Mouse (Mus musculus) heart, postnatal 10 days (tissue): ENCODE data around the gene Uchl5. TPM values are rescaled to one million over a fixed set of nuclear protein-coding genes. Genes with fewer than 3 reads are reported as not detected.

Experiments used
- DNase-seq, 2 experiments: peaks; one replicate each; pipeline ENCODE4 v3.0.0; 2021
- intact Hi-C: fragments of 180-260 bp; cut with DNase I; formaldehyde crosslinking; loops from one replicate; pipeline ENCODE4 v1.15.1; 2025
- total RNA-seq, 2 experiments: library from RNA; stranded (reverse); gene quantifications; 2 replicates each; pipeline ENCODE4 v1.2.3; 2021

Uchl5 gene
- total RNA-seq: 10 to 100 TPM; 19.3 to 20.1 TPM

GRCm38 (mm10) chr1:143776446-143777411 is at the start of gene Uchl5, which contains the start of gene Trove2:
Uchl5 (plus strand) TSS chr1:143777272.
Trove2 (minus strand) TSS chr1:143777068.
- intact Hi-C loops: loop anchor here (2.0 kb wide), 1 partner anchor 74 kb away; the partner anchor contains the start of gene Cdc73

GRCm38 (mm10) chr1:143727701-143728445 is 49.2 kb upstream of the Uchl5 start:
- intact Hi-C loops: no loop called here

More at GRCm38 (mm10) chr1:143776446-143777411, at the start of gene Uchl5, which contains the start of gene Trove2:
- peak; percentile 99 for DNase-seq

GRCm38 (mm10) chr1:143730899-143731298 is 46.2 kb upstream of the Uchl5 start:
- intact Hi-C loops: no loop called here
- DNase-seq: peak in 1 of 2 experiments; percentile 30

More at GRCm38 (mm10) chr1:143727701-143728445, 49.2 kb upstream of the Uchl5 start:
- DNase-seq: no peak

- no peak for DNase-seq
- intact Hi-C loops: no loop called here
Observed at GRCm38 (mm10) chr1:143731691-143732090, 45.4 kb upstream of the Uchl5 start.

GRCm38 (mm10) chr1:143733914-143734410 is 43.1 kb upstream of the Uchl5 start:
- intact Hi-C loops: no loop called here
- DNase-seq: no peak

GRCm38 (mm10) chr1:143738811-143739210 is 38.3 kb upstream of the Uchl5 start:
- peak in 1 of 2 experiments; percentile 10 for DNase-seq
- intact Hi-C loops: loop anchor here (1.0 kb wide), 1 partner anchor 37 kb away; the partner anchor contains the start of gene Cdc73

GRCm38 (mm10) chr1:143739361-143740350 is 37.4 kb upstream of the Uchl5 start:
- DNase-seq: peak; percentile 84 to 85
- intact Hi-C loops: loop anchor here (1.0 kb wide), 1 partner anchor 37 kb away; the partner anchor contains the start of gene Cdc73

GRCm38 (mm10) chr1:143740581-143740980 is 36.5 kb upstream of the Uchl5 start:
- intact Hi-C loops: no loop called here
- DNase-seq: no peak

- DNase-seq: no peak
- intact Hi-C loops: no loop called here
Observed at GRCm38 (mm10) chr1:143741331-143741730, 35.7 kb upstream of the Uchl5 start.

- no peak for DNase-seq
- intact Hi-C loops: no loop called here
Observed at GRCm38 (mm10) chr1:143742186-143742585, 34.9 kb upstream of the Uchl5 start.

- DNase-seq: no peak
- intact Hi-C loops: no loop called here
Observed at GRCm38 (mm10) chr1:143745871-143746270, 31.2 kb upstream of the Uchl5 start.

- DNase-seq: no peak
- intact Hi-C loops: no loop called here
Observed at GRCm38 (mm10) chr1:143762159-143762558, 14.9 kb upstream of the Uchl5 start.

GRCm38 (mm10) chr1:143764443-143764842 is 12.6 kb upstream of the Uchl5 start:
- no peak for DNase-seq
- intact Hi-C loops: no loop called here

GRCm38 (mm10) chr1:143765801-143766200 is 11.3 kb upstream of the Uchl5 start:
- intact Hi-C loops: no loop called here

GRCm38 (mm10) chr1:143766238-143766637 is 10.8 kb upstream of the Uchl5 start:
- intact Hi-C loops: no loop called here
- DNase-seq: no peak

More at GRCm38 (mm10) chr1:143765801-143766200, 11.3 kb upstream of the Uchl5 start:
- no peak for DNase-seq

GRCm38 (mm10) chr1:143770444-143771109 is 6.5 kb upstream of the Uchl5 start:
- intact Hi-C loops: no loop called here
- no peak for DNase-seq

- intact Hi-C loops: no loop called here
- DNase-seq: no peak
Observed at GRCm38 (mm10) chr1:143773082-143773481, 4.0 kb upstream of the Uchl5 start.

- intact Hi-C loops: no loop called here
- no peak for DNase-seq
Observed at GRCm38 (mm10) chr1:143773909-143774308, 3.2 kb upstream of the Uchl5 start.
